Mouse (Mus musculus): ENCODE data around the gene Gm20518.

The Gm20518 gene

GRCm38 (mm10) chr16:17843701-17844365, 47.6 kb downstream of the Gm20518 start:
- in situ Hi-C loops (cut with MboI, MseI), result no loop called here

DNA sequence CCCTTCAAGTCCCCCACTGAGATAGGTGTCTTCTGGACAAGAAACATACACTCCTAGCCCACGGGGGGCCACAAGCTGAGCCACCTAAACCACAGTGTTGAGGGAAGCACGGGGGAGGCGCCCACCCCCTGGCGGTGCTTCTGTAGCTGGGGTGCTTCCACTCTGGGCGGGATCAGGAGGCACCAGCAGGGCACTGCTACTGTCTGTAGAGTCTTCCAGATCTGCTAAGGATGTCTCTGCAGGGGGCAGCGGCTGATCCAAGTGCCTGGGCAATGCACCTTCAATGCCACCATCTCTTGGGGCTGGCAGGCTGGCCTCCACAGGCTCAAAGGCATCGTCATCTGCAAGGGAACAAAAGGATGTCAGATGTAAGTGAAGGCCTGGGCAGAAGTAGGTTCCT, 49.0 kb downstream of the Gm20518 start:
- in situ Hi-C loops (cut with MboI, MseI), result no loop called here

GRCm38 (mm10) chr16:17839976-17840375, 51.5 kb downstream of the Gm20518 start:
- in situ Hi-C loops (cut with MboI, MseI), result no loop called here

GRCm38 (mm10) chr16:17838051-17838450, 53.4 kb downstream of the Gm20518 start, which contains the start of gene Car15:
Car15 (minus strand) TSS chr16:17838364.
- in situ Hi-C loops (cut with MboI, MseI), result no loop called here

- in situ Hi-C loops (cut with MboI, MseI), result no loop called here
These were observed 56.0 kb downstream of the Gm20518 start for GRCm38 (mm10) chr16:17835481-17835880.

- in situ Hi-C loops (cut with MboI, MseI), result no loop called here
These were observed 56.9 kb downstream of the Gm20518 start for GRCm38 (mm10) chr16:17834543-17834942.

DNA sequence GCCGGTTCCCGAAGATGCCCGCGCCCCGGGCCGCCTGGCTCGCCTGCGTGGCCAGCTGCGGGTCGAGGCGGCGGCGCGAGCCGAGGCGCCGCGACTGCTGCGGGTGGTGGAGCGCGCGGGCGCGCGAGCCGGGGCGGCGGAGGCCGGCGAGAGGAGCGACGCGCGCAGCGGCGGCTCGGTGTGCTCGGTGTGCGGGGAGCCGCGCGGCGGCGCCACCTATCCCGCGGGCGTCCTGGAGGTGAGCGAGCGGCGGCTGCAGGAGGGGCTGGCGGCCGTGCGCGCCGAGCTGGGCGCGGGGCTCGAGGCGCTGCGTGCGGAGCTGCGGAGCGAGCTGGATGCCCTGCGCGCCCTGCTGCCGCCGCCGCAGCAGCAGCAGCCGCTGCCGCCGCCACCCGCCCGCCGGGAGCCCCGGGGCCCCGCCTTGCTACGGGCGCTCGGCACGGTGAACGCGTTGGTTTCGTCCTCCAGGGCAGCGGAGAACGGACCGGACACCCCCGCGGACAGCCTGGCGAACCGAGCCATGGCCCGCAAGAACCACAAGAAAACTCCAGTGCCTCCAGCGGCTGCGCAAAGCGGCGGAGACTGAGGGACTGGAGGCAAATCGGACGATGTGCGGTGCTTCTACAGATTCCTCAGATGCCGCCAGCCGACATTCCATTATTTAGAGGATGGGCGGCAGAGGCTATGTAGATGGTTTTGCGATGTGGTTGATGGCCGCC, 57.6 kb downstream of the Gm20518 start:
- in situ Hi-C loops (cut with MboI, MseI), result no loop called here

DNA sequence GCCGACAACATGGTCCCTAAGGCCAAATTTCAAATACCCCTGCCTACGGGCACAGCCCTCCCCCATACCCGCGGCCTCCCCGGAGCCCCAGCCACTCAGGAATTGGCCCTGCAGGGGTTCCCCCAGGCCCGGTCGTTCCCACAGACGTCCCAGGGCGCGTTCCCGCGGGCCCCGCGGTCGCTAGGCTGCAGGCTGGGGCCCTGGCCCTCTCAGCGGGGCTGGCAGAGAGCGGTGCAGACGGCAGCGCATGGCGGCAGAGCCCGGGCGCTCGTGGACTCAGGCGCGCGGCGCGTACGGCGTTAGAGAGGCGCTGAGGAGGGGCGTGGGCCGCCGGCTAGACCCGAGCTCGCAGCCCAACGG, 58.2 kb downstream of the Gm20518 start:
- in situ Hi-C loops (cut with MboI, MseI), result no loop called here

GRCm38 (mm10) chr16:17832821-17833220, 58.6 kb downstream of the Gm20518 start, which contains the start of gene B830017H08Rik:
B830017H08Rik (plus strand) TSS chr16:17833121.
- in situ Hi-C loops (cut with MboI, MseI), result no loop called here

GRCm38 (mm10) chr16:17831781-17832180, 59.7 kb downstream of the Gm20518 start:
- in situ Hi-C loops (cut with MboI, MseI), result no loop called here

DNA sequence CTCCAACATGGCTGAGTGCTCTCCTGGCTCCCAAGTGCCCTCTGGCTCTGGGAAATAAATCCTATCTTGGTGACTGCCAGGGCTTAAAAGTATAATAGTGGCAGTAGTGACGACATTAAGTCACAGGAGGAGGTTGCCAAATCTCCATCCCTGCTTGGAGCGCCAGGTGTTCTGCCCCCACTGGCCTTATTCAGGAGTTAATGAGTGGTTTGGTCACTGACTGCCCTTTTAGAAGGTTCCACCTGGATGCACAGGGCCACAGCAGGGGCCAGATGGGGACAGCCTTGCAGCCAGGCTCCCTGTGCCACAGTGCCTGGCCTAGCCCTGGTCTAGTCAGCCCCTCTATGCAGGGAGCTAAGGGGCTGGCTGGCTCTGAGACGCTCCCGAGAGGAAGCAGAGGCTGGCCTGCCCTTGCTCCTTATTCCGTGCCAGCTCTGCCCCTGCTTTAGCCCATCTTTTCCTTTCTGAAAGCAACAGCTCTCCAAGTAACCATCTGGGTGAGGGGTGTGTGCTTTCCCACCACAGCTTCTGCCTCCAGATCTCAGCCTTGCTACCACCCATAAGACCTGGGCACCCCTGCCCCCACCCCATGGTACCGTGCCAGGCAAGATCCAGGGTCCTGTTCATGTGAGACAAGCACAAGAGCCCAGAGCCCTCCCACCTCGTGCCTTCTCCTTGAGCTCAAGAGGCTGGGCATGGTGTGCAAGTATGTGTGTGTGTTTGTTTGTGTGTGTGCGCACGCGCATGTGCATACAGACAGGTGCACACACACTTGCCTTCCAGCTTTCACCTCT, 60.9 kb downstream of the Gm20518 start:
- in situ Hi-C loops (cut with MboI, MseI), result no loop called here

DNA sequence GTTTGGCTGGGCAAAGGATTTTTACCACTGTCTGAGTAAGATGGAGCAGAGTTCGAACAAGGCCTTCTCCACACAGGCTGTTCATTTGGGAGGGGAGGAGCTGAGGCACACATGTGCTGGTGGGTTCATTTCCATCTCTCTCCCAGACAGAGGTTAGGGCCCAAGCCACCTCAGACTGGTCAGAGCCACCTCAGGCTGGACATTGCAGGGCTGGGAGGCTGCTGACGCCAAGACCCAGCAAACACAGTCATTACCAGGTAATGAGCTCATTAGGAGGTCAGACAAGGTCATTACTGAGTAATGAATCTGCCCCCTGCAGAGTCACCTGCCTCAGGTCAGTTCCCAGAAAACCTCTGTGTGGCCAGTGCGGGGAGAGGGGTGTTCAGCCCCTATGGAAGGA, 62.6 kb downstream of the Gm20518 start:
- in situ Hi-C loops (cut with MboI, MseI), result no loop called here

DNA sequence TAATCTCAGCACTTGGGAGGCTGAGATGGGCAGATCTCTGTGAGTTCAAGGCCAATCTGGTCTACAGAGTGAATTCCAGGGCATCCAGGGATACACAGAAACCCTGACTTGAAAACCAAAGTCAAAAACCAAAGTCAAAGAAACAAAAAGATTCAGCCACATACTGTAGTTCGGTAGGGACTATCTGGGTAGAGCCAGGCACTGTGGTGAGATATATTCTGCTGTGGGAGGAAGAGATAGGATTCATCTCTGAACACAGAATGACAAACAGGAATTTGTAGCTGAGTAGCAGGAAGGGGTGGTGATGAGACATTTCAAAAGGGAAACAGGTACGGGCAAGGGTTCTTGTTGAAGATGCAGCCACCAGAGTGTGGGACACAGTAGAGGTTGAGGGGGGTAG, 63.2 kb downstream of the Gm20518 start:
- in situ Hi-C loops (cut with MboI, MseI), result no loop called here

- in situ Hi-C loops (cut with MboI, MseI), result no loop called here
These were observed 65.0 kb downstream of the Gm20518 start for GRCm38 (mm10) chr16:17826500-17826899.

DNA sequence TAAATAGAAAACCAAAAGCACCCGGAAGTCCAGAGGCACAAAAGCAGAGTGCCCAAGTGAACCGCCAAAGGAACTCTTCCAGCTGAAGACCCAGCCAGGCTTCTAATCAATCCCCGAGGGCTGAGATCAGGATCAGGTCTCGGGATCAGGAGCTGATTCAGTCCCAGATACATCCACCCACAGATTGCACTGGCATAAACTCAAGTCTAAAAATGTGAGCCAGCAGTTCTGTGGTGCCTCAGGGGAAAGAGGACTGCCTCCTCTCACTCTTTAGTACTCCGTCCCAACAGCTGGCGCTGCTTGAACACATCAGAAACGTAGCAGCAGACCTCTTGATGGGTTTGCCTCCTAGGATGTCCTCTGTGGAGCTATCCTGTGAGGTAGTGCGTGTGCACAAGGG, 74.9 kb downstream of the Gm20518 start:
- in situ Hi-C loops (cut with MboI, MseI), result no loop called here

- in situ Hi-C loops (cut with MboI, MseI), result no loop called here
These were observed 75.8 kb downstream of the Gm20518 start for GRCm38 (mm10) chr16:17815411-17816402.

DNA sequence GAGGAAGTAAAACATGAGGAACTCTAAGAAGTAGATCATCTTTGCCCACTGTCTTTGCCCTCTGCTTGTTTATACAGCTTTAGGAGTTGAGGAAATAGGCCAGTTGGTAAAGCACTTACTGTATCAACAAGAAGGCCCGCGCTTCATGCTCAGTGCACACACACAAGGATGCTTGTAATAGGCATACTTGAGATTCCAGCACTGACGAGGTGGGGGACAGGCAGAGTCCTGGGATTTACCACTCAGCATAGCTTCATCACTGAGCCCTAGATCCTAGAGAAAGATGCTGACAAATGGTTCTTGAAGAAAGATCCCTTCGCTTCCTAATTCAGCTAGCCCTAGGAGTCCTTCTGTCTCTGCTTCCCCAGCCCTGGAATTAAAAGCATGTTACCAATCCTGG, 78.3 kb downstream of the Gm20518 start:
- in situ Hi-C loops (cut with MboI, MseI), result no loop called here

- in situ Hi-C loops (cut with MboI, MseI), result no loop called here
These were observed 79.4 kb downstream of the Gm20518 start for GRCm38 (mm10) chr16:17812120-17812519.

- in situ Hi-C loops (cut with MboI, MseI), result no loop called here
These were observed 81.8 kb downstream of the Gm20518 start for GRCm38 (mm10) chr16:17809711-17810110.

GRCm38 (mm10) chr16:17809125-17809524, 82.3 kb downstream of the Gm20518 start:
- in situ Hi-C loops (cut with MboI, MseI), result no loop called here
